Mouse (Mus musculus) macrophage (primary cell): ENCODE results near the gene Dffa. TPM values are rescaled to one million over a fixed set of nuclear protein-coding genes. Genes with fewer than 3 reads are reported as not detected.
A peak's percentile ranks its signal among the peaks of the same experiment; 100 is the strongest.

Experiments
- H3K27ac ChIP-seq: fragments of 350-480 bp; formaldehyde crosslinking; 2 replicates; pipeline ENCODE4 v1.9.0; 2021
- H3K36me3 ChIP-seq: fragments of 350-480 bp; formaldehyde crosslinking; 2 replicates; pipeline ENCODE4 v1.9.0; 2021; ENCODE audit errors: inconsistent target
- H3K4me3 ChIP-seq: fragments of 350-480 bp; formaldehyde crosslinking; 2 replicates; pipeline ENCODE4 v1.9.0; 2021; ENCODE audit errors: inconsistent target
- H3K79me2 ChIP-seq: fragments of 350-480 bp; formaldehyde crosslinking; 2 replicates; pipeline ENCODE4 v1.9.0; 2021; ENCODE audit errors: inconsistent target
- whole genome bisulfite sequencing: methylation state at CpG from one replicate; pipeline ENCODE4 v1.1.7; 2026; ENCODE audit warnings: inconsistent platforms; ENCODE audit not compliant: missing documents; 5-methylcytosine and 5-hydroxymethylcytosine counted together
- polyA plus RNA-seq: library from polyadenylated mRNA; stranded (reverse); fragments of 250-400 nt; gene quantifications from 3 replicates; pipeline ENCODE4 v1.2.4, GENCODE M21; 2018; ENCODE audit warnings: inconsistent platforms

Dffa gene
- polyA plus RNA-seq, 1 experiment from 2014 or later: 13.1 TPM

DNA sequence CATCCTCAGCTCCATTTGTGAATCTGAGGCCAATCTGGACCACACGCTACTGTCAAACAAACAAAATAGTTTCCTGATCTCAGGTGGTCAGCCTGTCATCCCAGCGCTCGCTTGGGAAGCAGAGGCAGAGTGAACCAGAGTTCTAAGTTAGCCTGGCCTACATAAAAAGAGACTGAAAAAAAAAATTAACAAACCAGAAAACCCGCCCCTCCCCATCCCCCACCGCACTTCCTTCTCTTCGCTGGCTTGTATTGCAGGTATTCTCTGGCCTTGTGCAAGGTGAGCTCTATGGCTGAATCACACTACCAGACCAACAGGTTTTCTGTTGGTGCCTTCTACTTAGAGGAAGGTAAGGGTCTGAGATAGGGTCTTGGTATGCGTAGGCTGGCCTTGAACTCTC, 43.6 kb downstream of the Dffa start:
- WGBS: 74% methylated on average over 7 of the region's 7 CpGs
- H3K36me3 ChIP-seq: peaks cover 19% of the 10 kb centered on the region

DNA sequence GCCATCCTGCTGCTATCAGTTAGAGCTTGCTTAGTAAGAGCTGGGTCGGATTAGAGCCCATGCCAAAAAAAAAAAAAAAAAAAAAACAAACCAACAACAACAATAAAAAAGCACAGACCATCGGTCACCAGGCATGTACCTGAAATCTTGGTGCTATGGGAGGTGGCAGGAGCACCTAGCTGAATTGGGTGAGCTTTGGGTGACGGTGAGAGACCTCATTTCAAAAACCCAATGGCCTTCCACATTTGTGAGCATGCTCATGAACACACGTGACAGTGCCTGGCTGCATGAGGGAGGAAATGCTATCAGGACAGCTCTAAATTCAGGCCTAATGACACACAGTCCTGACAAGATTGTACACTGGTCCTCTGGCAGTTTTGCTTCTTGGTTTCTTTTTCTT, 44.1 kb downstream of the Dffa start:
- 78% methylated on average over 3 of the region's 4 CpGs for WGBS
- peaks cover 24% of the 10 kb centered on the region for H3K36me3 ChIP-seq
- H3K27ac ChIP-seq: no peak overlapping the region
- H3K79me2 ChIP-seq: no peaks in the 10 kb centered on the region; the same call in 1 of the 2 replicates
- H3K4me3 ChIP-seq: no peak overlapping the region

More for the DNA sequence above, 43.6 kb downstream of the Dffa start:
- H3K4me3 ChIP-seq: no peak overlapping the region
- H3K79me2 ChIP-seq: no peaks in the 10 kb centered on the region
- no peak overlapping the region for H3K27ac ChIP-seq

DNA sequence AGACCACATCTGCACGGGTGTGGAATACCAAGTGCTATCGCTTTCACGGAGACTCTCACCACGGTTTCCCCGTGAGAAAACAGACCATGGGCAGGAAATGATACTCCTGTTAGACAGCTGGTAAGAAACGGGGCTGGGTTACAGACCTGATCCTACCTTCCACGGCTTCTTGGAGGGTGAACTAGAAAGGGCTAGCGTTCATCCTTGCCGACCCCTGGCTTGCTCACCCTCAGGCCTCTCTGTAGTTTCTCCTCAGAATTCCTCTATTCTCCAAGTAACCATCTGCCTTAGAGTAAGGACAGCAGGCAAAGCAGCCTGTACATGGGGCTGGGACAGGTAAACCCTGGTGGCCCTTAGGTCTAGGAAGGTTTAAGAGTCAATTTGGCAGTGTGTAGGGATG, 45.2 kb downstream of the Dffa start:
- no peak overlapping the region for H3K27ac ChIP-seq
- H3K36me3 ChIP-seq: peaks cover 35% of the 10 kb centered on the region
- peaks cover 11% of the 10 kb centered on the region; the same call in 1 of the 2 replicates for H3K79me2 ChIP-seq
- no peak overlapping the region for H3K4me3 ChIP-seq
- 61% methylated on average over 9 of the region's 9 CpGs for WGBS

DNA sequence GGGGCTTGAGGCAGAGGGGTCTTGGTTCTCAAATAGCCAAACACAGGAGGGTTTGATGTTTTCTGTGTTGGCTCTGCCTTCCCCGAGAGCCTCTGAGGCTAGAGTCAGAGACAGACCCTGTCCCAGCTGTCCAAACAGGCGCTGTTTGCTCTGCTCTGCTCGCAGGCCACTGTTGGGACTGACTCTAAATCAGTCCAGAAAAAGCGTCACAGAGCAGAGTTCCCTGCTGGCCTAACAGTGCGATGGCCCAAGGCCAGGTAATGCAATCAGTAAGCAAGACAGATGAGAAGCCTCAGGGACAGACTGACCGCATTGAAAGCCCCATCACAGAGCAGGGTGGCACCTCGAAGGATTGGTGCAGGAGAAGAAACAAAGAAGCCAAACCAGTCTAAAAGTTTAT, 45.7 kb downstream of the Dffa start:
- H3K27ac ChIP-seq: no peak overlapping the region
- WGBS: 94% methylated on average over 6 of the region's 7 CpGs
- H3K36me3 ChIP-seq: peaks cover 40% of the 10 kb centered on the region
- no peak overlapping the region for H3K4me3 ChIP-seq
- peaks cover 15% of the 10 kb centered on the region; the same call in 1 of the 2 replicates for H3K79me2 ChIP-seq

DNA sequence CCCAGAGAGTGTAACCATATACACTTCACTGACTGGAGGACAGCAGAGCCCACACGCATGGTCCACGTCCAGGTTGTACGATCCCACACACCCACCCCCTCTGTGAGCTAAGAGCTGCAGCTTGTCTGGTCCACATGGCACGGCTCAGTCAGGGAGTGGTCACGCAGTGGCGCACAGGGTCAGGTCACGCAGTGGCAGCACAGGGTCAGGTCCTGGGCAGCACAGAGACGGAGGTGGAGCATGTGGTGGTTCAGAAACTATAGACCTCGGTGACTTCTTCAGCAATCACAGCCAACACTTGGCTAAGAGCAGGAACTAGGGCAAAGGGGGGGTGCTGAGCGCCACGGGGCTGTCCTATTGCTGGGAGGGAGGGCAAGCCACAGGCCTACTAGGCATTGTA, 46.3 kb downstream of the Dffa start:
- peaks cover 44% of the 10 kb centered on the region for H3K36me3 ChIP-seq
- peaks cover 19% of the 10 kb centered on the region; the same call in 1 of the 2 replicates for H3K79me2 ChIP-seq
- no peak overlapping the region for H3K27ac ChIP-seq
- 88% methylated on average over 8 of the region's 11 CpGs for WGBS
- H3K4me3 ChIP-seq: no peak overlapping the region

DNA sequence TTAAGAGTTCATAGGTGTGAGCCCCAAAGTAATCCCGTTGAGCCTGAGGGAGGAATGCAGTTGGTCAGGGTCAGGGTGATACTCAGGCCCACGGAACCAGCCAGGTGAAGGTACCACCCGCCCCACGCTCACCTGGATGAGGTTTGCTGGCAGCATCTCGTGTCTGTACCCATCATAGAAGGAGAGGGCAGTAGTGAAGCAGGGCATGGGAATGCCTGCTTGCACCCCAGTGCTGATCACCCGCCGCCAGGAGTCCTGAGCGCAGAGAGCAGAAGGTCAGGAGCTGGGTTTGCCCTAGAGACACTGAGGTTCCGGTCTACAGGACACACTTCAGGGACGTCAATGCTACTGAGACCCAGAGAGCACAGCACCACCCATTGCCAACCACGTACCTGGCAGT, 46.8 kb downstream of the Dffa start:
- no peak overlapping the region for H3K27ac ChIP-seq
- peaks cover 19% of the 10 kb centered on the region; the same call in 1 of the 2 replicates for H3K79me2 ChIP-seq
- H3K36me3 ChIP-seq: peaks cover 44% of the 10 kb centered on the region
- no peak overlapping the region for H3K4me3 ChIP-seq
- 93% methylated on average over 11 of the region's 11 CpGs for WGBS

DNA sequence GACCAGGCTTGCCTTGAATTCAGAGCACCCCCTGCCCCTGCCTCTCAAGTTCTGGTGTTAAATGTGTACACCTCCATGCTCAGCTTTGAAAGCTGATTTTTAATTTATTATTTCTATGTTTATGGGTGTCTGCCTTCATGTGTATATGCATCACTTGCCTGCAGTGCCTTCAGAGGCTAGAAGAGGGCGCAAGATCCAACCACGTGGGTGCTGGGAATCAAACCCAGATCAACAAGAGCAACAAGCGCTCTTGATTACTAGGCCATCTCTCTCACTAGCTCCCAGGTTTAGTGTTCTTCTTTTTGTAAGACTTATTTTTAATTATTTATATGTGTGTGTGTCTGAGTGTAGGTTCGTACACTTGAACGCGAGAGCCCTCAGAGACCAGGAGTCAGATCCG, 50.9 kb downstream of the Dffa start:
- WGBS: 96% methylated on average over 7 of the region's 7 CpGs

DNA sequence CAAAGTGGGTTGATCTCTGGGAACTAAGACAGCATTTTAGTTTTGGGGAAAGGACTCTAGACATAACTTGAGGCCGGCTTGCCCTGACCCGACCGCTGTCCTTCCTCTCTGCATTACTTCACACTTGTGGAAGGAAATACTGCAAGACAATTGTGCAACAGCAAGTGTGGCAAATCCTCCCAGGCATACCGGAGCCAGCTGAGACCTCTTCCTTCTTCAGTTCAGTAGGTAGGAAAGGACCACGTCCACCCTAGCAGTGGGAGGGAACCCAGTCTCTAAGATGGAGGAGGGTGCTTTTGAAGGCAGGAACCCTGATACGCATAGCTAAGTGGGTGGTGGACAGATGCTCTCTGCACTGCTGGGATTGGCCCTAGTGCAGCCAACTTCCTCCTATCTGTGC, 51.8 kb downstream of the Dffa start:
- peaks cover 80% of the 10 kb centered on the region for H3K36me3 ChIP-seq
- 1% methylated on average over 6 of the region's 6 CpGs for WGBS
- no peak overlapping the region for H3K4me3 ChIP-seq
- H3K27ac ChIP-seq: peak overlapping the region; percentile 51
- peaks cover 49% of the 10 kb centered on the region for H3K79me2 ChIP-seq

More for the DNA sequence above, 50.9 kb downstream of the Dffa start:
- H3K79me2 ChIP-seq: peaks cover 40% of the 10 kb centered on the region; the same call in 1 of the 2 replicates
- no peak overlapping the region for H3K4me3 ChIP-seq
- H3K36me3 ChIP-seq: peaks cover 79% of the 10 kb centered on the region
- peak overlapping the region; percentile 51 for H3K27ac ChIP-seq

DNA sequence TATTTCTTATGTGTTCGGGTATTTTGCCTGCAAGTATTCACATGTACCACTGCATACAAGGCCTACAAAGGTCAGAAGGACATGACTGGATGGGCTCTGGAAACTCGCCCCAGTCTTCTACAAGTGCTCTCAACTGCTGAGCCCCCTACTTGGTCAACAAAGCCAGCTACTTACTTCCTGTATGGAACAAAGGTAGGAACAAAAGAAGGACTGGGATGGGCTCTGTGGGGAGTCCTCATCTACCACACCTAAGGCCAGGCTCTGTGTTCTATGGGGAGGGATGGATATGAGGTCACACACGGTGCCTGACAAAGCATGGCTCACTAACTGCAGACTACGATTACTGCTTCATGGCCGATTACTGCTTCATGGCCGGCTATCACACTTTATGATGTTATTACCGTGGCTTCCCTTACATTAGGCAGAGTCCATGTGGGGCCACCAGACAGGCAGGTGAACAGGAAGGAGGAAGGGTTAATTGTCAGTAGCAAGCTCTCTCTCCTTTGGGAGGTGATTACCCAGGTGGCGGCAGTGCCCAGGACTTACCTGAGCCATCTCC, 53.5 kb downstream of the Dffa start:
- WGBS: 90% methylated on average over 7 of the region's 8 CpGs

DNA sequence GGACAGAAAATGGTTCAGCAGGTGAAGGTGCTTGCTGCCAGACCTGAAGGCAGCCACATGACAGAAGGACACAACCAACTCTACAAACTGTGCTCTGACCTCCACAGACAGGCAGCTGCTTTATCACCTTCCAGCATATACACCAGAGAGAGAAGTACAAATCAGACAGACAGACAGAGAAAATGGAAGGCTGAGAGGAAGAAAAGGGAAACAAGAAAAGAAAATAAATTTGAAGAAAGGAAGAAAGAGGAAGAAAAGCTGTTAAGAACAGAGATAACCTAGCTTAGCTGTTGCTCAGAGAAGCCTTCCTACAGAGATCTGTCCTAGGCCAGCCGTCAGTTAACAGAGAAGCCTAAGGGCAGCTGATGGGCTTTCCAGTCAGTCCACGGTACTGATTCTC, 55.3 kb downstream of the Dffa start:
- 100% methylated on average over 2 of the region's 2 CpGs for WGBS
- Histone ChIP-seq H3K79me2 (peaks cover 73% of the 10 kb centered on the region), H3K4me3 (no peak overlapping the region), H3K36me3 (peaks cover 79% of the 10 kb centered on the region), H3K27ac (0 out of 2 replicates have a peak overlapping the region, but pooled peaks have one; percentile 10)

More for the DNA sequence above, 53.5 kb downstream of the Dffa start:
- H3K4me3 ChIP-seq: no peak overlapping the region
- no peak overlapping the region for H3K27ac ChIP-seq
- H3K79me2 ChIP-seq: peaks cover 67% of the 10 kb centered on the region
- H3K36me3 ChIP-seq: peaks cover 86% of the 10 kb centered on the region

DNA sequence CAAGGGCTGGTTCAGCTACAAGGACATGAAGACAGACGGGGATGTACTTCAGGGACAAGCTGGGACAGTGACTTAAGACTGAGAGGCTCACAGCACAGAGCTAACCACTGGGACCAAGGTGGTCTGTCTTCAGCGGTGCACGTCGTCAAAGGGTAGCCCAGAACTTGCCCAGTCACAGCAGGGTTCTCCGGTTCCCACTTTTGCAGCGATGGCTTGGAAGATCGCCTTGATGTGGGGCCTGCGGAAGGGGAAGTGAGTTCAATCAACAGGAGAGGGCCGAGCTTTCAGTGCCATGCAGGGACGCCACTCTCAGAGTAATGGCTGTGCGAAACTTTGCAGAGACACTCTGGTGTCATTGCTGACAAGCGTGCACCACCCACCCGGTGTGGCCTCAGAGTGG, 55.9 kb downstream of the Dffa start:
- peaks cover 77% of the 10 kb centered on the region for H3K36me3 ChIP-seq
- WGBS: 72% methylated on average over 13 of the region's 13 CpGs
- H3K27ac ChIP-seq: no peak overlapping the region
- H3K79me2 ChIP-seq: peaks cover 73% of the 10 kb centered on the region
- H3K4me3 ChIP-seq: no peak overlapping the region

DNA sequence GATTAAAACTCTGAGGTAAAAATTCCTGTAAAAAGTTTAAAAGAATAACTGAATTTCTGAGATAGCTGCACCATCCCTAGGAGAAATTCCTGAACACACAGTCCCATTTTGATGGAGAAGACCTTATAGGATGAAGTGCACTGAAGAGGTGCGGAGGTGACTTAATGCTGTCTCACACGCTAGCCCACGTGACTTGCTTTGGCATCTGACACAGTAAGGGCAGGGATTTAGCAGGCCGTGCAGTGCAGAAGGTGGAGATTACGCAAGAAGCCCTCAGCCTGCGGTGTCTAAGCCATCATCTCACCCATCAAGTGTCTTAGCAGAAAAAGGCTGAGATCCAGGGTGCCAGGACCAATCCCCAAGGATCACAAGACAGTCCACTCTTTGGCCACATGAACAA, 57.2 kb downstream of the Dffa start:
- H3K36me3 ChIP-seq: peaks cover 74% of the 10 kb centered on the region
- peaks cover 84% of the 10 kb centered on the region for H3K79me2 ChIP-seq
- 40% methylated on average over 6 of the region's 6 CpGs for WGBS
- no peak overlapping the region for H3K27ac ChIP-seq
- no peak overlapping the region for H3K4me3 ChIP-seq

DNA sequence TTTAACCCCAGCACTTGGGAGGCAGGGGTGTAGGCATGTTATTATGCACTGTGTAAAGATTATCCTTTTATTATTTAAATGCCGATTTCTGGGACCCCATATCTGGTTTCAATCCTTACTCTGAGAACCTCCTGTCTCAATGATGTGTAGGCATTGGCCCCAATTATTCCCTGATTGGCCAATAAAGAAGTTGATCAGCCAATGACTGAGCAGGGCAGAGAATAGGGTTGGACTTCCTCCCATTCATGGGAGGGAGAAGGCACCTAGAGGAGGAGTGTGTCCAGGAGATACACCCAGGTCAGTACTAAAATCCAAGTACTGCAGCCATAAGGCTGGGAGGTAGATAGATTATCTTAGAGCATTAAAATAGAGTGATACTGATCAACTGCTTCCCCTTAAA, 59.2 kb downstream of the Dffa start:
- WGBS: 75% methylated on average over 1 of the region's 1 CpGs
- Histone ChIP-seq H3K79me2 (peaks cover 80% of the 10 kb centered on the region), H3K27ac (no peak overlapping the region), H3K4me3 (no peak overlapping the region), H3K36me3 (peaks cover 53% of the 10 kb centered on the region; the same call in 1 of the 2 replicates)

DNA sequence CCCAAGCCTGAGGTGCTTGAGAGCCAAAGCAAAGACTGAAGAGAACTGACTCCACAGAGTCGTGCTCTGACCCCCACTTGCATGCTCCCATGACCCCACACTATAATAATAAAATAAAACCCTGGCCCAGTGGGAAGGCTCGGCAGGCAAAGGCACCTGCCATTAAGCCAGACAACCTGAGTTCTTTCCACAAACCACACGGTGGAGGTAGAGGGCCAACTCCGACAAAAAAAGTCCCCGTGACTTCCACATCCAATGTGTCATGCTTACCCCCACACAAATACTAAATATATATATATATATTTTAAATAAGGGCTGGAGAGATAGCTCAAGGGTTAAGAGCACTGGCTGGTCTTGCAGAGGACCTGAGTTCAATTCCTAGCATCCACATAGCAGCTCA, 60.2 kb downstream of the Dffa start:
- Histone ChIP-seq H3K27ac (no peak overlapping the region), H3K36me3 (peaks cover 44% of the 10 kb centered on the region; the same call in 1 of the 2 replicates), H3K4me3 (no peak overlapping the region), H3K79me2 (peaks cover 71% of the 10 kb centered on the region)
- WGBS: 42% methylated on average over 3 of the region's 5 CpGs

DNA sequence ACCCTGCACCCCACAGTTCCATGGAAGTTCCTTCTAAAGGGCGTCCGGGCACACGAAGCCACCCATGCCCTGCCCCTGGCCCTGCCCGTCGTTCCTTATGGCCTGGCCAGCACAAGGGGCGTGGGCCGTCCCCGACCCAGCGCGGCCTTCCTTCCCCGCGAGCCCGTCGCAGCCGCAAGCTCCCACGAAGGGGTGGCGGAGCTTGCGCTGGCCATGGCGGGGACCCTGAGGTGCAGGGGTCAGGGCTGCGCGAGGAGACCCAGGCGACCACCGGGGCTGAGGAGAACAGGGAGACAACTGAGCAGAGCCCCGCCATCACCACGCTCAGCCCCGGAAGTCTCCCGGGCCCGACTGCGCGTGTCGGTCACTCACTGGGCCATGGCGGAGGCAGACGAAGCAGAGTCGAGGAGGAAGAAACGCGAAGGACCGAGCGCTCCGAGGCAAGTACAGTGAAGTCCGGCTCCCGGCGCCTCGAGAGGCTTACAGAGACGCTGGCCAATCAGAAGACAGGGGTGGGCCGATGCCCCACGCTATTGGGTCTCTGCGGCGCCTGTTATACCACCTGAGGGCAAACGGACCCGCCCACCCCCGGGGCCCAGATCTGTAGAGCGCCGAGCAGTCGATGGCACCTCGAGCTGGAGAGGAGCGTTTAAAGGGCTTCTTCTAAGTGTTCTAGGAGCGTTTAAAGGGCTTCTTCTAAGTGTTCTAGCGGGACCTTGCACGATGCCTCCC, 62.4 kb downstream of the Dffa start, which contains the start of gene Pgd:
TSS of gene Pgd (minus strand) at position 557 of the 732 bp plus-strand sequence.
- H3K79me2 ChIP-seq: peaks cover 48% of the 10 kb centered on the region
- H3K36me3 ChIP-seq: peaks cover 27% of the 10 kb centered on the region; the same call in 1 of the 2 replicates
- 1% methylated on average over 58 of the region's 59 CpGs for WGBS
- peak within 1 kb of the TSS; percentile 95 for H3K27ac ChIP-seq
- peak within 1 kb of the TSS; percentile 79 for H3K4me3 ChIP-seq
